28 mouse cellular contexts compared by ENCODE assay signal in the genomic region with DNA sequence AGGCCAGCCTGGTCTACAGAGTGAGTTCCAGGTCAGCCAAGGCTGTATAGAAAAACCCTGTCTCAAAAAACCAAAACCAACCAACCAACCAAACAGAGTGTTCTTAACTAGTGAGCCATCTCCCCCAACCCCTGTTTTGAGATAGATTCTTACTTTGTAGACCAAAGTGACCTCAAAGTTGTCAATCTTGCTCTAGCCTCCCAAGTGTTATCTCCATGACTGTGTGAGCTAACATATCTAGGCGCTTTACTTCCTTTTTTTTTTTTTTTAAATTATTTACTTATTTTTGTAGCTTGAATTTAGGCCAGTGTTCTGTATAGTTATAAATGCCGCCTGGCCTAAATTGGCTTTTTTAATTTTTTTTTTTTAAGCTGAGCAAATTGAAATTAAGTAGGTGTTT. TPM values are rescaled to one million over a fixed set of nuclear protein-coding genes. Genes with fewer than 3 reads are reported as not detected.
DNase-seq lines count a peak whose midpoint lies in the region; ATAC-seq and TF ChIP-seq lines count a peak whose summit lies in the region.
"Had no signal": no experiment of that assay in that cellular context is flagged by ENCODE, and none has a peak within 500 bp of the region (broad histone marks: within the 10 kb centered on the region; RNA-seq: fewer than 3 reads in every experiment).

No protein-coding gene starts in this region.

- no peak overlapping the region for H3K4me3 ChIP-seq in G1E (ENCODE audit: low read depth, low read length)
- H3K4me3 ChIP-seq in stomach, postnatal 0 days (ENCODE audit: low read depth, low read length), result no peak overlapping the region
- H3K4me3 ChIP-seq: embryonic facial prominence, embryonic 13.5 days; embryonic facial prominence, embryonic 15.5 days; erythroblast, embryonic 14.5 days; forebrain, embryonic 10.5 days; forebrain, embryonic 12.5 days had no signal

- H3K4me2 ChIP-seq in stomach, postnatal 0 days (replicated peaks; ENCODE audit: low read depth), result no peak overlapping the region
- H3K4me2 ChIP-seq: embryonic facial prominence, embryonic 13.5 days; embryonic facial prominence, embryonic 15.5 days; forebrain, embryonic 12.5 days had no signal

- peaks cover 3% of the 10 kb centered on the region; the same call in 1 of the 2 replicates for H3K4me1 ChIP-seq in G1E (ENCODE audit: insufficient read depth, low read depth, low read length)
- no peaks in the 10 kb centered on the region for H3K4me1 ChIP-seq in stomach, postnatal 0 days (replicated peaks; ENCODE audit: control insufficient read depth, insufficient read depth)
- H3K4me1 ChIP-seq: embryonic facial prominence, embryonic 13.5 days; embryonic facial prominence, embryonic 15.5 days had no signal

- H3K36me3 ChIP-seq in G1E (replicated peaks), result peaks cover 73% of the 10 kb centered on the region
- peaks cover 3% of the 10 kb centered on the region for H3K36me3 ChIP-seq in stomach, postnatal 0 days (ENCODE audit: control insufficient read depth, insufficient read depth, low read length)

- WGBS in stomach, postnatal 0 days, result 94% methylated on average over 2 of the region's 2 CpGs

- H3K9me3 ChIP-seq in G1E (replicated peaks), result no peaks in the 10 kb centered on the region
- no peaks in the 10 kb centered on the region for H3K9me3 ChIP-seq in stomach, postnatal 0 days (ENCODE audit: control insufficient read depth, low read length)
- H3K9me3 ChIP-seq: embryonic facial prominence, embryonic 13.5 days; embryonic facial prominence, embryonic 15.5 days; forebrain, embryonic 10.5 days; forebrain, embryonic 12.5 days had no signal

- DNase-seq in 416B (ENCODE audit: low read depth), result peak; percentile 11
- no peak for DNase-seq in G1E (ENCODE audit: low spot score)
- DNase-seq in MEL-GATA-1-ER (ENCODE audit: extremely low read depth, low read depth), result peak; percentile 64
- DNase-seq in gastrocnemius, adult 18-20 months (ENCODE audit: low spot score), result no peak
- no peak for DNase-seq in stomach, postnatal 0 days (ENCODE audit: low spot score)
- DNase-seq: adrenal gland, adult 8-10 months; adrenal gland, postnatal 14 days; adrenal gland, postnatal 36 days; B cell, adult 2 months; cerebellum, adult 11-12 months; cerebellum, adult 2 months; cerebellum, adult 9-10 months; cerebellum, postnatal 10 days; cerebellum, postnatal 25 days; embryo, embryonic 11 days had no signal

- H3K27me3 ChIP-seq in G1E (ENCODE audit: insufficient read depth, low read length), result no peaks in the 10 kb centered on the region
- H3K27me3 ChIP-seq in stomach, postnatal 0 days (ENCODE audit: control insufficient read depth, insufficient read depth, low read length), result no peaks in the 10 kb centered on the region
- H3K27me3 ChIP-seq: CH12.LX; embryonic facial prominence, embryonic 13.5 days; embryonic facial prominence, embryonic 15.5 days; forebrain, embryonic 12.5 days had no signal

- ATAC-seq in G1E (ENCODE audit: extremely low read depth, insufficient number of reproducible peaks, low FRiP score, poor library complexity, severe bottlenecking), result peak; percentile 22; the same call in 1 of the 2 replicates
- no peak for ATAC-seq in activated CD4-positive, CD25-positive, alpha-beta regulatory T cell, adult 4 months
- no peak for ATAC-seq in stomach, postnatal 0 days (ENCODE audit: low FRiP score, low TSS enrichment)
- ATAC-seq: CD4-positive, CD25-positive, alpha-beta regulatory T cell, adult 4 months; forebrain, embryonic 14.5 days; forebrain, embryonic 16.5 days had no signal

- no peak overlapping the region for H3K27ac ChIP-seq in stomach, postnatal 0 days (replicated peaks)
- H3K27ac ChIP-seq: embryonic facial prominence, embryonic 13.5 days; embryonic facial prominence, embryonic 15.5 days; forebrain, embryonic 10.5 days; forebrain, embryonic 12.5 days had no signal

- TF ChIP-seq EP300 in stomach, postnatal 0 days (optimal IDR thresholded peaks at IDR 0.05), result no peak

- no peak overlapping the region for H3K9ac ChIP-seq in stomach, postnatal 0 days (ENCODE audit: low read length)
- H3K9ac ChIP-seq: embryonic facial prominence, embryonic 13.5 days; embryonic facial prominence, embryonic 15.5 days; forebrain, embryonic 12.5 days had no signal

- no peak for TF ChIP-seq CTCF in G1E (IDR thresholded peaks at IDR 0.05; ENCODE audit: low read depth, low read length)
- no peak for TF ChIP-seq CTCF in stomach, postnatal 0 days (IDR thresholded peaks at IDR 0.05; ENCODE audit: low read depth)

RNA-seq across cellular contexts. Expression of a gene that starts 20.2 kb away (rescaled TPM):
- total RNA-seq in G1E (2014; fragmentation: Nextera tagmentation), result 35.2 and 36.4 TPM in 2 replicates
- 11.7 and 12.4 TPM in 2 replicates for total RNA-seq in G1E (2017)
- polyA plus RNA-seq in G1E (2012), result 31.9 and 42.6 TPM in 2 replicates
- 1 to 10 TPM; 5.5 to 8.2 TPM for total RNA-seq in gastrocnemius, adult 18-20 months (2021)
- polyA plus RNA-seq in activated CD4-positive, CD25-positive, alpha-beta regulatory T cell, adult 4 months (2017; shearing (Covaris generic)), result 1 to 10 TPM; 5.0 to 6.2 TPM
- polyA plus RNA-seq in stomach, postnatal 0 days (2015; fragmentation: Nextera tagmentation; extraction: Ambion mirVana), result 3.8 and 4.3 TPM in 2 replicates

RNA-seq across cellular contexts. Expression of a gene that starts 22.3 kb away (rescaled TPM):
- total RNA-seq in G1E (2014; fragmentation: Nextera tagmentation) (not detected in 2 replicates), G1E (2017) (0.06 and 0.27 TPM in 2 replicates)
- not detected in 2 replicates for polyA plus RNA-seq in G1E (2012)
- not detected for total RNA-seq in gastrocnemius, adult 18-20 months (2021)
- under 1 TPM in 1 of 2 experiments, not detected in 1; 0.19 TPM for polyA plus RNA-seq in activated CD4-positive, CD25-positive, alpha-beta regulatory T cell, adult 4 months (2017; shearing (Covaris generic))
- polyA plus RNA-seq in stomach, postnatal 0 days (2015; fragmentation: Nextera tagmentation; extraction: Ambion mirVana), result not detected in 2 replicates
- total RNA-seq: adrenal gland, adult 18-20 months; adrenal gland, adult 8-10 months; adrenal gland, postnatal 14 days; adrenal gland, postnatal 36 days; CH12.LX had no signal
- polyA plus RNA-seq: cerebellum, adult 2 months; embryonic facial prominence, embryonic 11.5 days; embryonic facial prominence, embryonic 13.5 days; erythroblast, embryonic 14.5 days; forebrain, embryonic 10.5 days; forebrain, embryonic 14.5 days; forebrain, embryonic 16.5 days; frontal cortex, adult 2 months had no signal

RNA-seq across cellular contexts. Expression of a gene that starts 32.1 kb away (rescaled TPM):
- not detected in 2 replicates for total RNA-seq in G1E (2014; fragmentation: Nextera tagmentation)
- 0.05 and 0.06 TPM in 2 replicates for total RNA-seq in G1E (2017)
- not detected in 2 replicates for polyA plus RNA-seq in G1E (2012)
- total RNA-seq in gastrocnemius, adult 18-20 months (2021), result not detected
- polyA plus RNA-seq in activated CD4-positive, CD25-positive, alpha-beta regulatory T cell, adult 4 months (2017; shearing (Covaris generic)), result not detected
- polyA plus RNA-seq in stomach, postnatal 0 days (2015; fragmentation: Nextera tagmentation; extraction: Ambion mirVana), result not detected in 2 replicates
- total RNA-seq: adrenal gland, adult 18-20 months; adrenal gland, adult 8-10 months; adrenal gland, postnatal 14 days; adrenal gland, postnatal 36 days; CH12.LX had no signal
- polyA plus RNA-seq: CD4-positive, CD25-positive, alpha-beta regulatory T cell, adult 4 months; cerebellum, adult 2 months; embryonic facial prominence, embryonic 11.5 days; embryonic facial prominence, embryonic 13.5 days; embryonic facial prominence, embryonic 15.5 days; erythroblast, embryonic 14.5 days; forebrain, embryonic 10.5 days; forebrain, embryonic 12.5 days; forebrain, embryonic 14.5 days; forebrain, embryonic 16.5 days; frontal cortex, adult 2 months had no signal

RNA-seq across cellular contexts. Expression of a gene that starts 42.8 kb away (rescaled TPM):
- total RNA-seq in G1E (2014; fragmentation: Nextera tagmentation) (not detected in 2 replicates), G1E (2017) (0.05 TPM in 1 of 2 replicates, not detected in the other)
- not detected in 2 replicates for polyA plus RNA-seq in G1E (2012)
- total RNA-seq in gastrocnemius, adult 18-20 months (2021), result not detected
- polyA plus RNA-seq in activated CD4-positive, CD25-positive, alpha-beta regulatory T cell, adult 4 months (2017; shearing (Covaris generic)), result not detected
- 0.08 TPM in 1 of 2 replicates, not detected in the other for polyA plus RNA-seq in stomach, postnatal 0 days (2015; fragmentation: Nextera tagmentation; extraction: Ambion mirVana)
- total RNA-seq: adrenal gland, adult 18-20 months; adrenal gland, adult 8-10 months; adrenal gland, postnatal 14 days; adrenal gland, postnatal 36 days; CH12.LX had no signal
- polyA plus RNA-seq: CD4-positive, CD25-positive, alpha-beta regulatory T cell, adult 4 months; embryonic facial prominence, embryonic 15.5 days; erythroblast, embryonic 14.5 days had no signal

RNA-seq across cellular contexts. Expression of a gene that starts 53.9 kb away (rescaled TPM):
- total RNA-seq in G1E (2014; fragmentation: Nextera tagmentation) (not detected in 2 replicates), G1E (2017) (not detected in 2 replicates)
- not detected in 2 replicates for polyA plus RNA-seq in G1E (2012)
- total RNA-seq in gastrocnemius, adult 18-20 months (2021), result not detected
- not detected for polyA plus RNA-seq in activated CD4-positive, CD25-positive, alpha-beta regulatory T cell, adult 4 months (2017; shearing (Covaris generic))
- not detected in 2 replicates for polyA plus RNA-seq in stomach, postnatal 0 days (2015; fragmentation: Nextera tagmentation; extraction: Ambion mirVana)
- total RNA-seq: adrenal gland, adult 18-20 months; adrenal gland, adult 8-10 months; adrenal gland, postnatal 14 days; adrenal gland, postnatal 36 days; CH12.LX had no signal
- polyA plus RNA-seq: CD4-positive, CD25-positive, alpha-beta regulatory T cell, adult 4 months; cerebellum, adult 2 months; embryonic facial prominence, embryonic 11.5 days; embryonic facial prominence, embryonic 13.5 days; embryonic facial prominence, embryonic 15.5 days; erythroblast, embryonic 14.5 days; forebrain, embryonic 10.5 days; forebrain, embryonic 12.5 days; forebrain, embryonic 14.5 days; forebrain, embryonic 16.5 days; frontal cortex, adult 2 months had no signal

Comparison
In these comparisons a context has a peak if more than half of its experiments do, and no peak if none do; other contexts are left out.
1. DNase-seq: peak in 416B (single experiment) and MEL-GATA-1-ER (single experiment); none in G1E (single experiment), gastrocnemius, adult 18-20 months (single experiment) and stomach, postnatal 0 days (single experiment).